Mouse (Mus musculus): Measurements from ENCODE around the gene Capzb. TPM values are rescaled to one million over a fixed set of nuclear protein-coding genes. Genes with fewer than 3 reads are reported as not detected.
A peak's percentile ranks its signal among the peaks of the same experiment; 100 is the strongest.

Capzb gene
- total RNA-seq, 2 experiments from 2014 or later: 400 to 403 TPM

- DNase-seq (ENCODE audit: low spot score in 2 of 2): no peak
Measured at GRCm38 (mm10) chr4:139179731-139180625, 12.7 kb upstream of the Capzb start.

DNA sequence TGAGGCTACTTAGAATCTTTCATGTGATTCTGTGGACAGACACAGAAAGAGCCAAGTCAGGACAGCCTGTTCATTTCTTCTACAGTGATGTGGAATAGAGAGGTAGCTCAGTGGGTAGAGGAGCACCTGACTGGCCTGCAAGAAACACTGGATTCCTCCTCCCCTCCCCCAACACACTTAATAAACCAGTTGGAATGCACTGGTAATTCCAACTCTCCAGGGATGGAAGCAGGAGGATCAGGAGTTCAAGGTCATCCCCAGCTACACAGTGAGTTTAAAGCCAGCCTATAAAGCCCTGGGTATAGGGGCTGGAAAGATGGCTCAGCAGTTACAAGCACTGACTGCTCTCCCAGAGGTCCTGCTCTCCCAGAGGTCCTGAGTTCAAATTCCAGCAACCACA, 10.2 kb upstream of the Capzb start:
- DNase-seq (ENCODE audit: low spot score in 2 of 2): no peak

DNA sequence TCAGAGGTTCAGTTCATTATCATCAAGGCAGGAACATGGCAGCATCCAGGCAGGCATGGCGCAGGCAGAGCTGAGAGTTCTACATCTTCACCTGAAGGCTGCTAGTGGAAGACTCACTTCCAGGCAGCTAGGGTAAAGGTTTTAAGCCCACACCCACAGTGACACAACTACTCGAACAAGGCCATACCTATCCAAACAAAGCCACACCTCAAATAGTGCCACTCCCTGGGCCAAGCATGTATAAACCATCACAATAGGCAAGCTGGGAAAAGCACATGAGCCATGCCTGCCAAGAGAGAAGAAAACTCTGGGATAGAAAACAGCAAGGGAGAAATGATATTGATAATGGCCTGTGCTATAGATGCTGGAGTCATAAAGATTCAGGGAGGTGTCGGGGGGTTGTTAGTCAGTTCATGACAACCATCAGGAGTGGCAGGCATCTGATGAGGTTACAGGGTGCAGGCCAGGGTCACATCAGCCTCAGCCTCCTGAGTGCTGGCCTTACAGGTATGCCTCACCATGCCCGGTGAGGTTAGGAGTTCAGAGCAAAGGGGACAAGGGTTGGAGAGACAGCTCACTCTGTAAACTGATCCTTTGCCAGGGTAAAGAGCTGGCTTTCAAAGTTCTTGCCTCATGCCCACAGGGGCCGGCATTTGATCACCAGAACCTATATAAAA, 6.8 kb upstream of the Capzb start:
- DNase-seq (ENCODE audit: low spot score in 2 of 2): no peak

- no peak for DNase-seq (ENCODE audit: low spot score in 2 of 2)
Measured at GRCm38 (mm10) chr4:139187930-139188329, 4.8 kb upstream of the Capzb start.

- no peak for DNase-seq (ENCODE audit: low spot score in 2 of 2)
Measured at GRCm38 (mm10) chr4:139191605-139192498, 847 bp upstream of the Capzb start.

DNA sequence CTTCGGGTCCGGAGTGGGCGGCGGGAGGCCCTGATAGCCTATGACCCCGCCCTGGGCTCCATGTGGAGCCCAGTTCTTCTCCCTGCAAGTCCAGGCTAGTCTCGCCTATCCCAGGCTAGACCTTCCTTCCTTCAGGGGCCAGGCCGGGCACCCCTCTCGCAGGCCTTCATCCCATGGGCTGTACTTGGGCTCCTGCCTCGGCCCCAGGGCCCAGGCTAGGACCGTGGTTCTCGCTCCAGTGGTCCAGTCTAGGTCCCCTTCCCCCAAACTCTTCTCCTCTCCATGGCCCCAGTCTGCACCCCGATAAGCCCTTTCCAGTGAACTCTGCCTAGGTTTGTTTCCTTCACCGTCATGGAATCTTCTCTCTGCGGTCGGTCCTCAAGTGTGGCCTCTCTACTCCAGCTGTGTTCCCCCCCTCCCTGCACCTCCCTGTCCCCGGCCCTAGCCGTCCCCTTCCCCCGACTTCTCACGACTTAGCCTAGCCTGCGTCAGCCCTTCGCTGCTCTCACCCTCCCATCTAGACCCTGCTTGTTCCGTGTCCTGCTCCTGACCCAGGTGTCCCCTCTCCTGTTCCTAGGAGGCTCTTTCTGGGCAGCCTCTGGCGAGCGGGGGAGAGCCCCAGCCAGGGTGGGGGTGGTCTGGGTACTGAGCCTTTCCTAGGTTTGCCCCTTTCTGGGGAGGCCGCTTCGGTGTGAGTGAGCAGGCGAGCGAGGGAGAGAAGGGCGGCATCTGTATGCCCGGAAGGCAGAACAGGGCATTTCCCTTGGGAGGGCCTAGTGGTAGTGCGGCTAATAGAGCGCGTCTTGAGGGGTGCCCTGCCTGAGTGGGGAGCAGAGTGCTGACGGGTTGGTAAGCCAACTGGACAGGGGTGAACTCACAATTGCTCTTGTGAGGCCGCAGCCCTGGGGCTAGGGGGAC, 736 bp downstream of the Capzb start:
- DNase-seq (ENCODE audit: low spot score in 2 of 2): no peak

DNA sequence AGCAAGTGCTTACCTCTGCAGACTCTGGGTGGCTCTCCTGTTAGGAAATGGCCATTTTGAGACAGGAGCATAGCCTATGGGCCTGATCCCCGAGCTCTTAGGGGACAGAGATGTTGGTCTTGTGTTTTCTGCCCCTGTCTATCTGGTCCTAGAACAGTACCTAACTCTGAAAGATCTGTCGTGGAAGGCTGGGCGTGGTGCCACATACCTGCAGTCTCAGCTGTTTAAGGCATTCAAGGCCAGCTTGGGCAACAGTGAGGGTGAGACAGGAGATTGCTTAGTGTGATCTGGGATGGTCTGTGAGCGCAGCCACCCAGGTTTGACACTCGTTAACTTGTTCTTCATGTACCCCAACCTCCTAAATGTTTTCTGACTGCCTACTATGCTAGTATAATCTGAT, 2.4 kb downstream of the Capzb start:
- DNase-seq (ENCODE audit: low spot score in 2 of 2): no peak

DNA sequence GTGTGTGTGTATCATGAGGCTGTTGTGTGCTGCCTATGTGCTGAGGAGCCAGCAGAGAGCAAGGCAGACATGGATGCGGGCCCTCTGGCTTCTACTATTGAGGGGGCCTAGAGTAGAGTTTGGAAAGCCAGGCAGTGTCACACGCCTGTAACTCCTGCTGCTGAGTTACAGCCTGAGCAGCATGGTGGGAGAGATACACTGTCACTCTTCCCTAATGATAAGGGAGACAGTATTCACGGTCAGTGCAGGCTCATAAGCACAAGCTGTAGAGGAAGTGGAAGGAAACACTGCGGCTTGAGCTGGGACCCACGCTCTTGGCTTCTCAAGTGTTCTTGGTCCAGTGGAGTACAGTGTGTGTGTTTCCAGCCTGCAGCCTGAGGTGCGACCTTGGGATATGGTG, 3.8 kb downstream of the Capzb start:
- no peak for DNase-seq (ENCODE audit: low spot score in 2 of 2)

DNA sequence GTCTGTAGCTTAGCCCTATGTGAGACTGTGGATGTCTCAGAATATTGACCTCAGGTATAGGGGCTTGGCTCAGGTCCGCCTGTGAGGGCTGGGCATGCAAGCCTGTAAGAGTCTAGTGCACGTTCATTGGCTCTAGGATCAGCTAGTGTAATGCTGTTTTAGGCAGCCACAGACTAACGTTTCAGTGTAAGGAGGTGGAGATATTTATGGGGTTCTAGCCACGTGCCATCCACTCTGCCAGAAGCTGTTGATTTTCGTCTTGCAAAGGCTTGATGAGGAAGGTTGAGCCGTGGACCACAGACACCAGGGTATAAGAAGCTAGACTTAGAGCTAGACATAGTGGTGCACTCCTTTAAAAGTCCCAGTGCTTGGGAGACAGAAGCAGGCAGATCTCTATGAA, 4.2 kb downstream of the Capzb start:
- no peak for DNase-seq (ENCODE audit: low spot score in 2 of 2)

DNA sequence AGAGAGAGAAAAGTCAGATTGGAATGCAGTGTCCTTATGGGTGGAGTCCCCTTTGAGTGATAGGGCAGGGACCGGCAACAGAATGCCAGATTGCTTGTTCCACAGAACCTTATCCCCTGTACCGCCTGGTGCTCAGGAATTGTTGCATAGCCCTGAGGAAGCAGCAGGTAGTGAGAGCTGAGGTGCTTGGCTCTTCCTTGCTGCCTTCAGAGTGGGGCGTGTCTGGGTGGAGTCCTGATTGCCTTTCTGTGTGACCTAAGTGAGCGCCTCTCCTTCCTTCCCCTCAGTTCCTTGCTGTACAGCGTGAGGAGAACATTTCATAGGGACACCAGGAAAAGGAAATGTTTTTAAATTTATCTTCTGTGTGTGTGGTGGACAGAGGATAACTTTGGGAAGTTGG, 4.8 kb downstream of the Capzb start:
- no peak for DNase-seq (ENCODE audit: low spot score in 2 of 2)

GRCm38 (mm10) chr4:139198004-139198689, 5.4 kb downstream of the Capzb start:
- DNase-seq (ENCODE audit: low spot score in 2 of 2): no peak

- DNase-seq (ENCODE audit: low spot score in 2 of 2): no peak
Measured at GRCm38 (mm10) chr4:139199126-139199525, 6.4 kb downstream of the Capzb start.

GRCm38 (mm10) chr4:139199703-139200340, 7.1 kb downstream of the Capzb start:
- DNase-seq (ENCODE audit: low spot score in 2 of 2): no peak

DNA sequence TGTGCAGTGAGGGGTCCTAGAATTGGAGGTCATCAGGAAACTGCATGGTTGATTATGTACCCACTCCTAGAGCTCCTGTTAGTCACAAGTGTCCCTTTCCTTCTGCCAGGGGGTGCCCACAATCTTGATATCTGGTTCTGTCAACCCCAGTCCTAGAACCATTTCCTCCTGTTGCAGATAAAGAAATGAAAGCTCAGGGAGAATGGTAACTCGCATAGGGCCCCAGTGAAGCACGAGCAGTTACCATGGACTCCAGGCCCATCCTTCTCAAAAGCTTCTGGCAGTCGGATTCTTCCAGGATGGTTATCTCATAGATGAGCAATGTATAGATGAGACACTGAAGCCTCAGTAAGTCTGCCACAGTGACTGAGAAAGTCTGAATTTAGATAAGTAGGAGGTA, 8.2 kb downstream of the Capzb start:
- DNase-seq (ENCODE audit: low spot score in 2 of 2): no peak

- no peak for DNase-seq (ENCODE audit: low spot score in 2 of 2)
Measured at GRCm38 (mm10) chr4:139202556-139202955, 9.9 kb downstream of the Capzb start.

DNA sequence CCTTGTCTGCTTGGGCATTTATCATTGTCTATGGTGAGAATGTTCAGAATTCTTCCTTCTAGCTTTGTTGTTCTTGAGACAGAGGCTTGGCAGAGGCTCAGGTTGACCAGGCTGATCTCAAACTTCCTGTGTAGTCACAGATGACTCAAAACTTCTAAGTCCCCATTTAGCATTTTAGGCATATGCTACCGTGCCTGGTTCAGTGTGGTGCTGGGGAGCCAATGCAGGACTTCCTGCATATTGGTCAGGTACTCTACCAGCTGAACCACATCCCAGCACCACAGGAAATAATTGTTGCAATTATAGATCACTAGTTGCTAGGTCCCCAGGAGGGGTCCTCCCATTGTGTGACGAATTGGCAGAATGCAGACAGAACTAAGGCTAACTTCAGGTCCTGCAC, 10.7 kb downstream of the Capzb start:
- no peak for DNase-seq (ENCODE audit: low spot score in 2 of 2)

- DNase-seq (ENCODE audit: low spot score in 2 of 2): no peak
Measured at GRCm38 (mm10) chr4:139205842-139206241, 13.1 kb downstream of the Capzb start.

- DNase-seq (ENCODE audit: low spot score in 2 of 2): peak in 1 of 2 experiments; percentile 84
Measured at GRCm38 (mm10) chr4:139206353-139207045, 13.8 kb downstream of the Capzb start.
